In genomic region chr16:37384821-37385344, GRCm38 (mm10) we compare ENCODE assay signal across 8 mouse cellular contexts. TPM values are rescaled to one million over a fixed set of nuclear protein-coding genes. Genes with fewer than 3 reads are reported as not detected.
DNase-seq lines count a peak whose midpoint lies in the region; ATAC-seq lines count a peak whose summit lies in the region.

Stxbp5l (minus strand) TSS chr16:37384962.

- peak; percentile 96 for DNase-seq in adrenal gland, adult 2 months
- DNase-seq in embryo, embryonic 10 days (ENCODE audit: low spot score) = peak; percentile 87
- peak; percentile 81 for DNase-seq in gastrocnemius, postnatal 25 days
- peak; percentile 35 for DNase-seq in induced T-regulatory cell, adult 2 months (ENCODE audit: low read depth)
- peak; percentile 84 to 97 for DNase-seq in left cerebral cortex, adult 8-10 months (ENCODE audit: low spot score in 2 of 2)
- peak; percentile 96 for DNase-seq in right cerebral cortex, postnatal 25 days
- peak; percentile 64 to 81 for DNase-seq in urinary bladder, postnatal 36 days (ENCODE audit: low spot score in 2 of 2)

- ATAC-seq in megakaryocyte, adult 5-6 weeks (ENCODE audit: poor library complexity, severe bottlenecking) = peak; percentile 45; the same call in 1 of the 2 replicates

RNA-seq across cellular contexts. Expression of gene Stxbp5l, which starts in this region (rescaled TPM):
- 1 to 10 TPM; 3.2 to 3.6 TPM for total RNA-seq in adrenal gland, adult 2 months (2021)
- 0.29 TPM in 1 of 2 replicates, not detected in the other for polyA plus RNA-seq in adrenal gland, adult 2 months (2012; rRNA removed)
- under 1 TPM in 1 of 2 experiments, not detected in 1; 0.16 TPM for total RNA-seq in gastrocnemius, postnatal 25 days (2021)
- total RNA-seq in left cerebral cortex, adult 8-10 months (2022) = 100 to 1,000 TPM; 107 to 127 (median 117) TPM
- not detected in 2 replicates for total RNA-seq in megakaryocyte, adult 5-6 weeks (2015)
- not detected in 2 replicates for total RNA-seq in megakaryocyte, adult 5-6 weeks (2017)

Comparison
In these comparisons a context has a peak if more than half of its experiments do, and no peak if none do; other contexts are left out.
1. Peak in every context shown above with its lines: DNase-seq and ATAC-seq.
2. RNA of gene Stxbp5l (total RNA-seq): 107 to 127 TPM in left cerebral cortex, adult 8-10 months; 3.2 to 3.6 TPM in adrenal gland, adult 2 months, 0.16 TPM in gastrocnemius, postnatal 25 days and not detected in megakaryocyte, adult 5-6 weeks; every median in the first group is over 10 times any median in the second.
3. Peak in DNase-seq in gastrocnemius, postnatal 25 days; RNA of the gene not detected or under 1 TPM.
4. Peak in ATAC-seq in megakaryocyte, adult 5-6 weeks; RNA of the gene not detected or under 1 TPM.
5. DNase-seq: peak in every context shown above with its lines; median percentile 96 in adrenal gland, adult 2 months; 96 in right cerebral cortex, postnatal 25 days; 90 in left cerebral cortex, adult 8-10 months; 87 in embryo, embryonic 10 days; 81 in gastrocnemius, postnatal 25 days; 72 in urinary bladder, postnatal 36 days; 35 in induced T-regulatory cell, adult 2 months.